Mouse (Mus musculus): ENCODE data around the gene Ogn. TPM values are rescaled to one million over a fixed set of nuclear protein-coding genes. Genes with fewer than 3 reads are reported as not detected.
"Not testable (repeated sequence)": the region's sequence is repeated elsewhere in the genome, so short reads cannot be mapped to it uniquely, and the experiment has no call there.

The Ogn gene
- 51.3 and 59.7 TPM in 2 replicates for polyA plus RNA-seq (2015; fragmentation: Nextera tagmentation; extraction: Ambion mirVana)

GRCm38 (mm10) chr13:49607714-49608113 is at the start of gene Ogn:
Gene Ogn, plus strand, starts transcription at chr13:49608046.
- no peaks in the 10 kb centered on the region for H3K27me3 ChIP-seq
- H3K4me3 ChIP-seq = peak within 1 kb of the TSS; percentile 37
- WGBS = 24% methylated on average over 4 of the region's 4 CpGs
- peak within 1 kb of the TSS; percentile 46 for H3K4me2 ChIP-seq
- H3K9me3 ChIP-seq (replicated peaks) = no peaks in the 10 kb centered on the region
- H3K4me1 ChIP-seq (replicated peaks) = no peaks in the 10 kb centered on the region
- H3K27ac ChIP-seq = peak within 1 kb of the TSS; percentile 73
- no peaks in the 10 kb centered on the region for H3K36me3 ChIP-seq
- no peak within 1 kb of the TSS for H3K9ac ChIP-seq
- peak; percentile 76; the same call in 1 of the 2 replicates for ATAC-seq (replicated peaks; ENCODE audit: insufficient number of reproducible peaks, insufficient read depth, low FRiP score, low read depth)

- H3K36me3 ChIP-seq = no peaks in the 10 kb centered on the region
- no peaks in the 10 kb centered on the region for H3K4me1 ChIP-seq (replicated peaks)
- whole genome bisulfite sequencing = 36% methylated on average over 2 of the region's 2 CpGs
- ATAC-seq (replicated peaks; ENCODE audit: insufficient number of reproducible peaks, insufficient read depth, low FRiP score, low read depth) = no peak
- H3K9ac ChIP-seq = no peak overlapping the region
- H3K9me3 ChIP-seq (replicated peaks) = no peaks in the 10 kb centered on the region
- H3K27me3 ChIP-seq = no peaks in the 10 kb centered on the region
- H3K4me2 ChIP-seq = no peak overlapping the region
- no peak overlapping the region for H3K4me3 ChIP-seq
- H3K27ac ChIP-seq = no peak overlapping the region
These were observed 48.7 kb upstream of the Ogn start for GRCm38 (mm10) chr13:49559185-49559584.

- H3K9me3 ChIP-seq (replicated peaks) = no peaks in the 10 kb centered on the region
- H3K4me3 ChIP-seq = no peak overlapping the region
- H3K9ac ChIP-seq = no peak overlapping the region
- 34% methylated on average over 2 of the region's 2 CpGs for WGBS
- H3K4me2 ChIP-seq = no peak overlapping the region
- no peak for ATAC-seq (replicated peaks; ENCODE audit: insufficient number of reproducible peaks, insufficient read depth, low FRiP score, low read depth)
- no peaks in the 10 kb centered on the region for H3K4me1 ChIP-seq (replicated peaks)
- no peaks in the 10 kb centered on the region for H3K27me3 ChIP-seq
- H3K27ac ChIP-seq = no peak overlapping the region
- no peaks in the 10 kb centered on the region for H3K36me3 ChIP-seq
These were observed 47.0 kb upstream of the Ogn start for GRCm38 (mm10) chr13:49560886-49561285.

- Histone ChIP-seq H3K9me3 (replicated peaks) (no peaks in the 10 kb centered on the region), H3K9ac (no peak overlapping the region), H3K27me3 (no peaks in the 10 kb centered on the region), H3K4me3 (no peak overlapping the region), H3K4me2 (no peak overlapping the region), H3K4me1 (replicated peaks) (no peaks in the 10 kb centered on the region), H3K36me3 (no peaks in the 10 kb centered on the region), H3K27ac (no peak overlapping the region)
- ATAC-seq (replicated peaks; ENCODE audit: insufficient number of reproducible peaks, insufficient read depth, low FRiP score, low read depth) = no peak
- WGBS = 86% methylated on average over 1 of the region's 1 CpGs
These were observed 43.5 kb upstream of the Ogn start for GRCm38 (mm10) chr13:49564347-49564746.

GRCm38 (mm10) chr13:49570371-49570770 is 37.5 kb upstream of the Ogn start:
- 73% methylated on average over 3 of the region's 3 CpGs for WGBS
- Histone ChIP-seq H3K4me3 (no peak overlapping the region), H3K27ac (no peak overlapping the region), H3K9ac (no peak overlapping the region), H3K9me3 (replicated peaks) (no peaks in the 10 kb centered on the region), H3K27me3 (no peaks in the 10 kb centered on the region), H3K4me2 (no peak overlapping the region), H3K4me1 (replicated peaks) (no peaks in the 10 kb centered on the region), H3K36me3 (no peaks in the 10 kb centered on the region)
- ATAC-seq (replicated peaks; ENCODE audit: insufficient number of reproducible peaks, insufficient read depth, low FRiP score, low read depth) = no peak

- Histone ChIP-seq H3K9ac (no peak overlapping the region), H3K4me3 (no peak overlapping the region), H3K9me3 (replicated peaks) (no peaks in the 10 kb centered on the region), H3K27me3 (no peaks in the 10 kb centered on the region), H3K36me3 (no peaks in the 10 kb centered on the region), H3K4me1 (replicated peaks) (no peaks in the 10 kb centered on the region), H3K27ac (no peak overlapping the region), H3K4me2 (no peak overlapping the region)
- WGBS = 80% methylated on average over 2 of the region's 2 CpGs
- no peak for ATAC-seq (replicated peaks; ENCODE audit: insufficient number of reproducible peaks, insufficient read depth, low FRiP score, low read depth)
These were observed 36.4 kb upstream of the Ogn start for GRCm38 (mm10) chr13:49571418-49571817.

- WGBS = 53% methylated on average over 8 of the region's 8 CpGs
- Histone ChIP-seq H3K36me3 (no peaks in the 10 kb centered on the region), H3K9me3 (replicated peaks) (no peaks in the 10 kb centered on the region), H3K4me3 (no peak within 1 kb of the TSS), H3K4me1 (replicated peaks) (0 out of 2 replicates have a peak, but pooled peaks cover 3% of the 10 kb centered on the region), H3K4me2 (no peak within 1 kb of the TSS), H3K9ac (no peak within 1 kb of the TSS), H3K27ac (peak within 1 kb of the TSS; percentile 74), H3K27me3 (no peaks in the 10 kb centered on the region)
- ATAC-seq (replicated peaks; ENCODE audit: insufficient number of reproducible peaks, insufficient read depth, low FRiP score, low read depth) = no peak
These were observed 26.0 kb upstream of the Ogn start, which contains the start of gene Omd for GRCm38 (mm10) chr13:49581541-49582530. Gene Omd, plus strand, starts transcription at chr13:49582462.

GRCm38 (mm10) chr13:49583859-49584258 is 24.0 kb upstream of the Ogn start:
- no peaks in the 10 kb centered on the region for H3K9me3 ChIP-seq (replicated peaks)
- 0 out of 2 replicates have a peak, but pooled peaks cover 3% of the 10 kb centered on the region for H3K4me1 ChIP-seq (replicated peaks)
- H3K9ac ChIP-seq = no peak overlapping the region
- no peaks in the 10 kb centered on the region for H3K36me3 ChIP-seq
- H3K27me3 ChIP-seq = no peaks in the 10 kb centered on the region
- H3K27ac ChIP-seq = 0 out of 2 replicates have a peak overlapping the region, but pooled peaks have one; percentile 49
- no peak overlapping the region for H3K4me2 ChIP-seq
- no peak for ATAC-seq (replicated peaks; ENCODE audit: insufficient number of reproducible peaks, insufficient read depth, low FRiP score, low read depth)
- H3K4me3 ChIP-seq = no peak overlapping the region

- ATAC-seq (replicated peaks; ENCODE audit: insufficient number of reproducible peaks, insufficient read depth, low FRiP score, low read depth) = no peak
- no peak overlapping the region for H3K9ac ChIP-seq
- no peak overlapping the region for H3K4me3 ChIP-seq
- H3K36me3 ChIP-seq = no peaks in the 10 kb centered on the region
- no peak overlapping the region for H3K4me2 ChIP-seq
- 0 out of 2 replicates have a peak, but pooled peaks cover 3% of the 10 kb centered on the region for H3K4me1 ChIP-seq (replicated peaks)
- WGBS = 71% methylated on average over 8 of the region's 8 CpGs
- H3K27me3 ChIP-seq = no peaks in the 10 kb centered on the region
- peak overlapping the region; percentile 49; the same call in 1 of the 2 replicates for H3K27ac ChIP-seq
- no peaks in the 10 kb centered on the region for H3K9me3 ChIP-seq (replicated peaks)
These were observed 23.4 kb upstream of the Ogn start for GRCm38 (mm10) chr13:49584307-49585005.

- H3K36me3 ChIP-seq = no peaks in the 10 kb centered on the region
- no peaks in the 10 kb centered on the region for H3K27me3 ChIP-seq
- no peak overlapping the region for H3K4me3 ChIP-seq
- no peak for ATAC-seq (replicated peaks; ENCODE audit: insufficient number of reproducible peaks, insufficient read depth, low FRiP score, low read depth)
- H3K4me1 ChIP-seq (replicated peaks) = 0 out of 2 replicates have a peak, but pooled peaks cover 3% of the 10 kb centered on the region
- H3K27ac ChIP-seq = no peak overlapping the region
- H3K4me2 ChIP-seq = no peak overlapping the region
- no peak overlapping the region for H3K9ac ChIP-seq
- H3K9me3 ChIP-seq (replicated peaks) = no peaks in the 10 kb centered on the region
- WGBS = 87% methylated on average over 6 of the region's 6 CpGs
These were observed 21.8 kb upstream of the Ogn start for GRCm38 (mm10) chr13:49586062-49586461.

- not testable (repeated sequence) for ATAC-seq (replicated peaks; ENCODE audit: insufficient number of reproducible peaks, insufficient read depth, low FRiP score, low read depth); H3K9me3 ChIP-seq (replicated peaks); H3K27ac ChIP-seq; H3K9ac ChIP-seq; H3K27me3 ChIP-seq; H3K4me2 ChIP-seq; H3K4me3 ChIP-seq; H3K36me3 ChIP-seq; H3K4me1 ChIP-seq (replicated peaks)
- WGBS = 88% methylated on average over 2 of the region's 2 CpGs
These were observed 5.3 kb upstream of the Ogn start for GRCm38 (mm10) chr13:49602541-49602940.
